Mouse (Mus musculus): ENCODE data around the gene Tecpr2. TPM values are rescaled to one million over a fixed set of nuclear protein-coding genes. Genes with fewer than 3 reads are reported as not detected.

The Tecpr2 gene
- polyA plus RNA-seq, 1 experiment from 2014 or later: 7.6 TPM

- H3K9ac ChIP-seq (replicated peaks; ENCODE audit: low read length): no peak overlapping the region; the same call in 1 of the 2 replicates
- no peaks in the 10 kb centered on the region for H3K27me3 ChIP-seq (ENCODE audit: control insufficient read depth, insufficient read depth, low read length)
- no peaks in the 10 kb centered on the region for H3K4me1 ChIP-seq (ENCODE audit: control insufficient read depth, insufficient read depth, low read length)
- peak overlapping the region; percentile 61 for H3K4me2 ChIP-seq (ENCODE audit: low read length)
- 2% methylated on average over 23 of the region's 23 CpGs for WGBS
- no peaks in the 10 kb centered on the region for H3K36me3 ChIP-seq (ENCODE audit: control insufficient read depth, insufficient read depth, low read length)
- H3K9me3 ChIP-seq (ENCODE audit: control insufficient read depth, low read length): no peaks in the 10 kb centered on the region
- H3K27ac ChIP-seq (replicated peaks; ENCODE audit: low read depth, low read length): peak overlapping the region; percentile 10; the same call in 1 of the 2 replicates
- DNase-seq (peak; percentile 83), ATAC-seq (ENCODE audit: low FRiP score, low TSS enrichment) (peak; percentile 87)
- H3K4me3 ChIP-seq (replicated peaks; ENCODE audit: low read depth, low read length): peak overlapping the region; percentile 40
Measured at GRCm38 (mm10) chr12:110991361-110992127, 102.5 kb downstream of the Tecpr2 start.

- Histone ChIP-seq H3K27me3 (ENCODE audit: control insufficient read depth, insufficient read depth, low read length) (no peaks in the 10 kb centered on the region), H3K4me3 (replicated peaks; ENCODE audit: low read depth, low read length) (peak overlapping the region; percentile 40), H3K4me2 (ENCODE audit: low read length) (peak overlapping the region; percentile 61), H3K27ac (replicated peaks; ENCODE audit: low read depth, low read length) (peak overlapping the region; percentile 63; the same call in 1 of the 2 replicates), H3K36me3 (ENCODE audit: control insufficient read depth, insufficient read depth, low read length) (no peaks in the 10 kb centered on the region), H3K9me3 (ENCODE audit: control insufficient read depth, low read length) (no peaks in the 10 kb centered on the region), H3K4me1 (ENCODE audit: control insufficient read depth, insufficient read depth, low read length) (no peaks in the 10 kb centered on the region), H3K9ac (replicated peaks; ENCODE audit: low read length) (peak overlapping the region; percentile 49; the same call in 1 of the 2 replicates)
- DNase-seq (peak; percentile 91), ATAC-seq (ENCODE audit: low FRiP score, low TSS enrichment) (peak; percentile 87)
- WGBS: under 1% methylated on average over 24 of the region's 24 CpGs
Measured at GRCm38 (mm10) chr12:110992128-110992553, 103.1 kb downstream of the Tecpr2 start.

- Histone ChIP-seq H3K9ac (replicated peaks; ENCODE audit: low read length) (no peak overlapping the region), H3K4me2 (ENCODE audit: low read length) (no peak overlapping the region; the same call in 1 of the 2 replicates), H3K9me3 (ENCODE audit: control insufficient read depth, low read length) (0 out of 2 replicates have a peak, but pooled peaks cover under 1% of the 10 kb centered on the region), H3K4me3 (replicated peaks; ENCODE audit: low read depth, low read length) (peak overlapping the region; percentile 40; the same call in 1 of the 2 replicates), H3K36me3 (ENCODE audit: control insufficient read depth, insufficient read depth, low read length) (no peaks in the 10 kb centered on the region), H3K27me3 (ENCODE audit: control insufficient read depth, insufficient read depth, low read length) (no peaks in the 10 kb centered on the region), H3K27ac (replicated peaks; ENCODE audit: low read depth, low read length) (no peak overlapping the region), H3K4me1 (ENCODE audit: control insufficient read depth, insufficient read depth, low read length) (no peaks in the 10 kb centered on the region)
- no peak for DNase-seq
- ATAC-seq (ENCODE audit: low FRiP score, low TSS enrichment): 0 out of 2 replicates have a peak, but pooled peaks have one; percentile 12
- WGBS: 84% methylated on average over 12 of the region's 12 CpGs
Measured at GRCm38 (mm10) chr12:110992771-110993170, 103.7 kb downstream of the Tecpr2 start.

- 82% methylated on average over 3 of the region's 3 CpGs for WGBS
- no peak overlapping the region for H3K4me2 ChIP-seq (ENCODE audit: low read length)
- H3K27me3 ChIP-seq (ENCODE audit: control insufficient read depth, insufficient read depth, low read length): no peaks in the 10 kb centered on the region
- H3K4me3 ChIP-seq (replicated peaks; ENCODE audit: low read depth, low read length): no peak overlapping the region
- H3K9me3 ChIP-seq (ENCODE audit: control insufficient read depth, low read length): peaks cover 5% of the 10 kb centered on the region; the same call in 1 of the 2 replicates
- H3K36me3 ChIP-seq (ENCODE audit: control insufficient read depth, insufficient read depth, low read length): no peaks in the 10 kb centered on the region
- H3K4me1 ChIP-seq (ENCODE audit: control insufficient read depth, insufficient read depth, low read length): no peaks in the 10 kb centered on the region
- no peak overlapping the region for H3K27ac ChIP-seq (replicated peaks; ENCODE audit: low read depth, low read length)
- ATAC-seq (ENCODE audit: low FRiP score, low TSS enrichment) (no peak), DNase-seq (no peak)
- no peak overlapping the region for H3K9ac ChIP-seq (replicated peaks; ENCODE audit: low read length)
Measured at GRCm38 (mm10) chr12:110993226-110993625, 104.2 kb downstream of the Tecpr2 start.

GRCm38 (mm10) chr12:110994666-110995065, 105.6 kb downstream of the Tecpr2 start:
- Histone ChIP-seq H3K4me3 (replicated peaks; ENCODE audit: low read depth, low read length) (no peak overlapping the region), H3K9me3 (ENCODE audit: control insufficient read depth, low read length) (peaks cover 5% of the 10 kb centered on the region; the same call in 1 of the 2 replicates), H3K4me1 (ENCODE audit: control insufficient read depth, insufficient read depth, low read length) (no peaks in the 10 kb centered on the region), H3K27me3 (ENCODE audit: control insufficient read depth, insufficient read depth, low read length) (no peaks in the 10 kb centered on the region), H3K27ac (replicated peaks; ENCODE audit: low read depth, low read length) (no peak overlapping the region), H3K4me2 (ENCODE audit: low read length) (no peak overlapping the region), H3K9ac (replicated peaks; ENCODE audit: low read length) (no peak overlapping the region), H3K36me3 (ENCODE audit: control insufficient read depth, insufficient read depth, low read length) (no peaks in the 10 kb centered on the region)
- 38% methylated on average over 12 of the region's 12 CpGs for WGBS
- DNase-seq (no peak), ATAC-seq (ENCODE audit: low FRiP score, low TSS enrichment) (no peak)

GRCm38 (mm10) chr12:110998092-110998491, 109.0 kb downstream of the Tecpr2 start:
- WGBS: 96% methylated on average over 11 of the region's 11 CpGs
- H3K4me3 ChIP-seq (replicated peaks; ENCODE audit: low read depth, low read length): no peak overlapping the region

GRCm38 (mm10) chr12:110999820-111000219, 110.8 kb downstream of the Tecpr2 start:
- no peak overlapping the region for H3K9ac ChIP-seq (replicated peaks; ENCODE audit: low read length)
- H3K27ac ChIP-seq (replicated peaks; ENCODE audit: low read depth, low read length): no peak overlapping the region
- no peaks in the 10 kb centered on the region for H3K4me1 ChIP-seq (ENCODE audit: control insufficient read depth, insufficient read depth, low read length)
- peaks cover 5% of the 10 kb centered on the region; the same call in 1 of the 2 replicates for H3K9me3 ChIP-seq (ENCODE audit: control insufficient read depth, low read length)
- H3K27me3 ChIP-seq (ENCODE audit: control insufficient read depth, insufficient read depth, low read length): no peaks in the 10 kb centered on the region
- H3K4me2 ChIP-seq (ENCODE audit: low read length): no peak overlapping the region
- no peaks in the 10 kb centered on the region for H3K36me3 ChIP-seq (ENCODE audit: control insufficient read depth, insufficient read depth, low read length)
- H3K4me3 ChIP-seq (replicated peaks; ENCODE audit: low read depth, low read length): no peak overlapping the region
- DNase-seq (no peak), ATAC-seq (ENCODE audit: low FRiP score, low TSS enrichment) (no peak)
- WGBS: 82% methylated on average over 2 of the region's 2 CpGs

More at GRCm38 (mm10) chr12:110998092-110998491, 109.0 kb downstream of the Tecpr2 start:
- no peak for ATAC-seq (ENCODE audit: low FRiP score, low TSS enrichment)
- H3K27me3 ChIP-seq (ENCODE audit: control insufficient read depth, insufficient read depth, low read length): no peaks in the 10 kb centered on the region
- H3K36me3 ChIP-seq (ENCODE audit: control insufficient read depth, insufficient read depth, low read length): no peaks in the 10 kb centered on the region
- H3K27ac ChIP-seq (replicated peaks; ENCODE audit: low read depth, low read length): no peak overlapping the region
- H3K9me3 ChIP-seq (ENCODE audit: control insufficient read depth, low read length): peaks cover 5% of the 10 kb centered on the region; the same call in 1 of the 2 replicates
- H3K9ac ChIP-seq (replicated peaks; ENCODE audit: low read length): no peak overlapping the region
- no peak for DNase-seq
- no peaks in the 10 kb centered on the region for H3K4me1 ChIP-seq (ENCODE audit: control insufficient read depth, insufficient read depth, low read length)
- H3K4me2 ChIP-seq (ENCODE audit: low read length): no peak overlapping the region

- H3K27ac ChIP-seq (replicated peaks; ENCODE audit: low read depth, low read length): no peak overlapping the region
- 94% methylated on average over 7 of the region's 7 CpGs for WGBS
- ATAC-seq (ENCODE audit: low FRiP score, low TSS enrichment): no peak
Measured at GRCm38 (mm10) chr12:111000956-111001355, 111.9 kb downstream of the Tecpr2 start.

More at GRCm38 (mm10) chr12:111000956-111001355, 111.9 kb downstream of the Tecpr2 start:
- H3K4me2 ChIP-seq (ENCODE audit: low read length): no peak overlapping the region
- no peaks in the 10 kb centered on the region for H3K36me3 ChIP-seq (ENCODE audit: control insufficient read depth, insufficient read depth, low read length)
- no peak overlapping the region for H3K4me3 ChIP-seq (replicated peaks; ENCODE audit: low read depth, low read length)
- H3K27me3 ChIP-seq (ENCODE audit: control insufficient read depth, insufficient read depth, low read length): no peaks in the 10 kb centered on the region
- H3K9ac ChIP-seq (replicated peaks; ENCODE audit: low read length): no peak overlapping the region
- no peak for DNase-seq
- H3K9me3 ChIP-seq (ENCODE audit: control insufficient read depth, low read length): peaks cover 5% of the 10 kb centered on the region; the same call in 1 of the 2 replicates
- H3K4me1 ChIP-seq (ENCODE audit: control insufficient read depth, insufficient read depth, low read length): no peaks in the 10 kb centered on the region
